8 mouse cellular contexts compared by ENCODE assay signal in the genomic region with DNA sequence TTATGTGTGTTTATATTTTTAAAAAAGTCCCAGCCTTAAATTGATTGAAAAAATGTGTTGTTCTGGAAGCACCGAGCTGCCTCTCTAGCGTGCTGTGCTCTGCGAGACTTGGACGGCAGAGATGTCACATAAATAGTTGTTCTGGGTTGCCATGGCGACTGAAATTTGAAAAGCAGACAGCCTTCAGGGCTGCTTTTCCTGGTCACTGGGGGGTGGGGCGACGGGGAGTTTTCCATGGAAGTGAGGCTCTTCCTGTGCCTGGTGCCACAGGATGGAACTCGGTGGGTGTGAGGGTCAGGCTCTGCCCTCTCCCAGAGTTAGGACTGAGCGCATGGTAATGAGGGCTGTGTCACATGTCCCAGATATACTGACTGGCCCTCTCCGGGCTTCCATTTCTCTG.
DNase-seq lines count a peak whose midpoint lies in the region; ATAC-seq lines count a peak whose summit lies in the region.

No protein-coding gene starts in this region.

- peak; percentile 79 for ATAC-seq in midbrain, embryonic 13.5 days

- peaks cover 6% of the 10 kb centered on the region; the same call in 1 of the 2 replicates for H3K27me3 ChIP-seq in midbrain, embryonic 13.5 days

- peak; percentile 55 to 76 for DNase-seq in urinary bladder, postnatal 4 days (ENCODE audit: low spot score in 2 of 2)
- no peak for DNase-seq in urinary bladder, postnatal 10 days (ENCODE audit: low spot score)
- peak; percentile 73 to 83 for DNase-seq in heart, adult 18-20 months
- DNase-seq in kidney, adult 11 months, result peak; percentile 35
- DNase-seq in left cerebral cortex, adult 9 months (ENCODE audit: low spot score in 2 of 2), result peak; percentile 22 to 54
- DNase-seq in telencephalon, adult 2 months (ENCODE audit: low read depth, low spot score), result peak; percentile 83
- no peak for DNase-seq in thymus, adult 18-20 months

- H3K4me3 ChIP-seq in midbrain, embryonic 13.5 days (replicated peaks), result no peak overlapping the region

- peak overlapping the region; percentile 65 for H3K27ac ChIP-seq in midbrain, embryonic 13.5 days

- WGBS in midbrain, embryonic 13.5 days, result 7% methylated on average over 10 of the region's 10 CpGs

- no peak overlapping the region for H3K9ac ChIP-seq in midbrain, embryonic 13.5 days (replicated peaks)

- peaks cover 54% of the 10 kb centered on the region for H3K4me1 ChIP-seq in midbrain, embryonic 13.5 days (replicated peaks)

- no peaks in the 10 kb centered on the region for H3K9me3 ChIP-seq in midbrain, embryonic 13.5 days

- H3K4me2 ChIP-seq in midbrain, embryonic 13.5 days (replicated peaks), result 0 out of 2 replicates have a peak overlapping the region, but pooled peaks have one; percentile 15

- no peaks in the 10 kb centered on the region for H3K36me3 ChIP-seq in midbrain, embryonic 13.5 days

Comparison
In these comparisons a context has a peak if more than half of its experiments do, and no peak if none do; other contexts are left out.
1. DNase-seq: peak in urinary bladder, postnatal 4 days (2 of 2), heart, adult 18-20 months (2 of 2), kidney, adult 11 months (single experiment), left cerebral cortex, adult 9 months (2 of 2) and telencephalon, adult 2 months (single experiment); none in urinary bladder, postnatal 10 days (single experiment) and thymus, adult 18-20 months (0 of 2).